9 mouse cellular contexts compared by ENCODE assay signal in genomic region chr4:100355566-100355965, GRCm38 (mm10).
DNase-seq lines count a peak whose midpoint lies in the region; ATAC-seq lines count a peak whose summit lies in the region.
"Had no signal": no experiment of that assay in that cellular context is flagged by ENCODE, and none has a peak within 500 bp of the region (broad histone marks: within the 10 kb centered on the region; RNA-seq: fewer than 3 reads in every experiment).

No protein-coding gene starts in this region.

- ATAC-seq in megakaryocyte, adult 5-6 weeks (ENCODE audit: poor library complexity, severe bottlenecking), result no peak
- no peak for ATAC-seq in erythroid progenitor cell, adult 5-6 weeks (replicated peaks; ENCODE audit: low FRiP score, poor library complexity, severe bottlenecking)

- DNase-seq in adrenal gland, postnatal 25 days, result peak; percentile 15
- DNase-seq in adrenal gland, adult (ENCODE audit: inconsistent age in 2 of 2, low spot score in 1 of 2), result no peak
- DNase-seq in layer of hippocampus, adult 9-11 months, result peak; percentile 14
- DNase-seq in layer of hippocampus, postnatal 25 days (ENCODE audit: extremely low spot score in 1 of 2, low spot score in 1 of 2), result no peak
- peak; percentile 6 for DNase-seq in thymus, postnatal 4 days
- no peak for DNase-seq in thymus, postnatal 0 days (ENCODE audit: low spot score)
- DNase-seq: kidney, adult 18-20 months had no signal

Comparison
In these comparisons a context has a peak if more than half of its experiments do, and no peak if none do; other contexts are left out.
1. DNase-seq: peak in adrenal gland, postnatal 25 days (single experiment), layer of hippocampus, adult 9-11 months (single experiment) and thymus, postnatal 4 days (single experiment); none in adrenal gland, adult (0 of 2), layer of hippocampus, postnatal 25 days (0 of 2) and thymus, postnatal 0 days (single experiment).